Mouse (Mus musculus) hematopoietic stem cell, adult 5-6 weeks (primary cell): ENCODE measurements around the gene Keg1. TPM values are rescaled to one million over a fixed set of nuclear protein-coding genes. Genes with fewer than 3 reads are reported as not detected.

ENCODE experiments used
- ATAC-seq, 2 experiments: fragments of 125-278 bp in 1 of 2; replicated peaks in 1 of 2; 2 replicates each; pipeline ENCODE4 v1.8.0; 2016 to 2017; ENCODE audit warnings: inconsistent platforms in 2 of 2, mild to moderate bottlenecking in 2 of 2, moderate number of reproducible peaks in 2 of 2, low read depth in 1 of 2, moderate TSS enrichment in 1 of 2; ENCODE audit not compliant: low FRiP score in 2 of 2, poor library complexity in 2 of 2, severe bottlenecking in 2 of 2, insufficient read depth in 1 of 2, low TSS enrichment in 1 of 2
- total RNA-seq: library from RNA; stranded (forward); fragments of 172-1452, 232-1000 nt; gene quantifications from 2 replicates; pipeline ENCODE4 v1.2.3, GENCODE M21; 2017

Gene Keg1
- total RNA-seq, 1 experiment from 2014 or later: not detected

DNA sequence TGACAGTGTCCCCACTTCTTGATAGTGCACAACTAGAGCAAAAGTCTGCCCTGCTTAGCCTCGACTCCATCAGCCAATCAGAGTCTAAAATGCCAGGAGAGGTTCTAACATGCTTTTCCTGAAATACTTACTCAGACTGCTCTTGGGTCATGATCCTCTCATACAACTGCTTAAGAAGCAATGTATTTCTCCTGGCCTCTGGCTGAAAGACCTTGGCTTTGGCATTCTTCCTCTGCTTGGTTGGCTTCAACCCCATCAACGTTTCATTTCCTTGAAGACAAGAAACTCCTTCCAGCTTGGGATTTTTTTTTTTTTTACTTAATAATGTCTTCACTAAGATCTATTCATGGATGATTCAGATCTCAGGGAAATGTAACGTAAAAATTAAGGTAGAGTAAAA, 60.7 kb downstream of the Keg1 start:
- no peak for ATAC-seq

DNA sequence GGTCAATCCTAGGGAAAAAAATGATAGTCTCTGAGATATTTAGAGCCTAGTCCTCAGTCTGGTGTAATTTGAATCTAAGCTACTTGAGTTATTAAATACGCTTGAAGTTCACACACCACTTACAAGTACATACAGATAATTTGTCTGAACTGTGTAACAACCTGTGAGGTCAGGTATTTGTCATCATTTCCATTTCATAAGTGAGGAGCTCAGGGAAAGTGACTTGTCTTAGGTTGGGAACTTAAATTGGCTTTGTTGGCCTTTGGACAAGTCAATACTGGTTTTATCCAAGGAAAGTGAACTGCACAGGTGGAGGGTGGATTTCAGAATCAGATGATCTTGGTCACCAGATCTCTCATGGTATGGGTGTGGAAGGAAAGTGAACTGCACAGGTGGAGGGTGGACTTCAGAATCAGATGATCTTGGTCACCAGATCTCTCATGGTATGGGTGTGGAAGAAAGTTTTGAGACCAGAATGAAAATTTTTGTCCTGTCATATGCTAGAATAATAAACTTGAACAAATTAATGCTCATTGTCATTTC, 63.4 kb downstream of the Keg1 start:
- no peak for ATAC-seq

DNA sequence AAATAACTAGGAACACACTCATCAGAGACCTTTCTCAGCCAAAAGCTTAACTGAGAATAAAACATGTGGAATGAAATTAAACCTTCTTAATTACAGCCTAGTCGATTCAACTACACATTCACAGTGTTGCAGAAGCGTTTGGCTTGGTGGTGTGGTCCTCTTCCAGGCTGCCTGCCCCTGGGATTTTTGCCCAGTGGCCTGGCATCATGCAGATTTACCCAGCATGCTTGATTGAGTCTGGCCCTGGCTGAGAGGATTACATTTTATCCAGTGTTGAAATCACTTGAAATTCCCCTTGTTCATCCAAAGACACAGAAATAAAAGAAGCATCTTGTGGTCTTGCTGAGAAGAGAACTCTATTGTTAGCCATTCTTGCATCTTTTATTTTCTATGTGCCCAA, 64.1 kb downstream of the Keg1 start:
- ATAC-seq: no peak

DNA sequence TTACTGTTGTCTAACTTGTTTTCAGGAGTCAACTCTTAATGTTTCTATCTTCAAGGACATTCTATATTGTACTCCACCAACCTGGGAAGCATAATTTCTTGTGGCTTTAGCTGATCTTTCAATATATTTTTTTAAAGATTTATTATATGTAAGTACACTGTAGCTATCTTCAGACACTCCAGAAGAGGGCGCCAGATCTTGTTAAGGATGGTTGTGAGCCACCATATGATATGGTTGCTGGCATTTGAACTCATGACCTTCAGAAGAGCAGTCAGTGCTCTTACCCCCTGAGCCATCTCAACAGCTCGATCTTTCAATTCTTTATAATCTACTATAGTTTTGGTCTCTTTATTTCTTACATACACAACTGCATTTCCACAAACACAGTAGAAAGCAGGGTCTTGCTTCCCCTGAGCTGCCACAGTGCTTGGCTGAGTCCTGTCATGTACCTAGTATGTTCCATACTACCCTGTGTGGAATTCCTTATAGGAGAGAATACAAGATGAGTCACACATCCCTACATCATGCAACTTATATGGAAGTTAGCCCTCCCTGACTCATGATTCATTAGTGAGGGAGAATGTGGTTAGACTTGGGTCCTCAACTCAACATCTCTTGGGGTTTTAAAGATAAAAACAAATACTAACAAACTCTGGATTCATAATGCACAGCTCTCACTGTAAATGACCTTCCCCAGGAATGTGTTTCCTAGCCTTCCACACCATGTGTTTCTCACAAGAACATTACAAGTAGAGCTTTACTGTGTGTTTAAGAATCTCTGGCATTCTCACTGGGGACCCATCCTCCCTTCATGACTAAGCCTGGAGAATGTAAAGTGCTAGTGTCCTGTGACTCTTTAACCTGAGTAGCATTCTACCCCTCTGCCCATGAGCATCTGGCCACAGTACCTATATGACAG, 66.9 kb downstream of the Keg1 start:
- no peak for ATAC-seq

DNA sequence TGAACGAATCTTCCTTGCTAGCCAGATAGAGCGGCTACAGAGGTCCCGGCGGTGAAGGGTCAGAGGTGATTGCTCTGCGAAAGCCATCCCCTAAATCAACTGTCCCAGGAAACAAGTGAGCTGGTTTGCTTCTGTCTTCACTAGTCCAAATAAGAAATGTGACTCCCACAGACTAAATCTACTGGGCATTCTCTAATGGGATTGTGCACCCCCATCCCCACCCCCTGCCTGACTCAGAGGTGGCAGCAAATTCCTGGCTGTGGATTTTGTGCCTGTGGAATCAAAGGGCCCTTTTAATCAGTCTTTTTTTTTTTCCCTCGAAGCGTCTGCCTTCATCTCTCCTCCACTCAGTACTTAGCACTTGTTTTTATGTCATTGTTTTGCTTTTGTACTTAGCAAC, 69.7 kb downstream of the Keg1 start, which contains the start of gene Cntf:
Gene Cntf, minus strand, starts transcription at position 325 of the 400 bp plus-strand sequence.
- ATAC-seq: no peak

Other genes starting within 250 kb of the Keg1 start
- 15.1 and 28.2 TPM in 2 replicates for gene Mpeg1, start 235.0 kb upstream of the Keg1 start, total RNA-seq
- gene Dtx4, start 194.3 kb upstream of the Keg1 start, total RNA-seq: 5.3 and 8.2 TPM in 2 replicates
- gene Fam111a, start 150.0 kb upstream of the Keg1 start, total RNA-seq: 161 and 174 TPM in 2 replicates
- gene Gm4952, start 95.8 kb upstream of the Keg1 start, total RNA-seq: not detected in 2 replicates
- not detected in 2 replicates for gene Glyat, start 62.5 kb upstream of the Keg1 start, total RNA-seq
- not detected in 2 replicates for gene Olfr1442, start 25.3 kb upstream of the Keg1 start, total RNA-seq
- gene Olfr1443, start 17.7 kb upstream of the Keg1 start, total RNA-seq: not detected in 2 replicates
- 0.63 and 1.1 TPM in 2 replicates for gene Cntf, start 69.8 kb downstream of the Keg1 start, total RNA-seq
- gene Zfp91, start 100.3 kb downstream of the Keg1 start, total RNA-seq: 112 and 128 TPM in 2 replicates
- gene Lpxn, start 100.4 kb downstream of the Keg1 start, total RNA-seq: 4.4 and 5.2 TPM in 2 replicates
- not detected in 2 replicates for gene Gm5244, start 150.9 kb downstream of the Keg1 start, total RNA-seq
- not detected in 2 replicates for gene Olfr1444, start 161.5 kb downstream of the Keg1 start, total RNA-seq
- gene Olfr1445, start 188.1 kb downstream of the Keg1 start, total RNA-seq: not detected in 2 replicates
- gene Olfr1446, start 197.7 kb downstream of the Keg1 start, total RNA-seq: not detected in 2 replicates
- not detected in 2 replicates for gene Olfr1447, start 208.0 kb downstream of the Keg1 start, total RNA-seq
- not detected in 2 replicates for gene Olfr1448, start 228.6 kb downstream of the Keg1 start, total RNA-seq
- not detected in 2 replicates for gene Olfr1449, start 235.1 kb downstream of the Keg1 start, total RNA-seq